Mouse (Mus musculus) right cerebral cortex, adult 2 months (tissue): ENCODE results near the gene Elane.

Experiments used
- DNase-seq, 2 experiments: peaks; one replicate each; pipeline ENCODE4 v3.0.0; 2021 to 2022; ENCODE audit warnings: low spot score in 2 of 2

The Elane gene

GRCm38 (mm10) chr10:79886054-79886453 lies at the start of gene Elane:
TSS of gene Elane (plus strand) at chr10:79886247.
- no peak for DNase-seq

GRCm38 (mm10) chr10:79836918-79837317 lies 49.1 kb upstream of the Elane start:
- no peak for DNase-seq

DNA sequence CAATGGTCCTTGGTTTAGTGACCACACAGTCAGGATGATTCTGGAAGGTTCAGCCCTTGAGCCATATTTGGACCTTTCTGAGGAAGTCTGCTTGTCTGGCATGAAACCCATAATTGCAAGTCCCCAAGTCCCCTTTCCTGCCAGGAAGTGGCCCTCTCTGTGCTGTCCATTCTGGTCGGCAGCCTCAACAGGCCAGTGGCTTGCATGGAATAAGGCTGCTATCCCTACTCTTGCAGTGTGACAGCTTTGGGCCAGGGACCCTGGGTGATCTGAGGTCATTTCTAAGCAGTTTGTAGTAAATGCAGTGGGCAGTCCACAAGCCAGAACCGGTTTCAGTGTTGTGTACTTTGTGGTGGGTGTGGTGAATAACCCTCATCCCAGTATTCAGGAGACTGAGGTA lies 47.9 kb upstream of the Elane start:
- DNase-seq: no peak

DNA sequence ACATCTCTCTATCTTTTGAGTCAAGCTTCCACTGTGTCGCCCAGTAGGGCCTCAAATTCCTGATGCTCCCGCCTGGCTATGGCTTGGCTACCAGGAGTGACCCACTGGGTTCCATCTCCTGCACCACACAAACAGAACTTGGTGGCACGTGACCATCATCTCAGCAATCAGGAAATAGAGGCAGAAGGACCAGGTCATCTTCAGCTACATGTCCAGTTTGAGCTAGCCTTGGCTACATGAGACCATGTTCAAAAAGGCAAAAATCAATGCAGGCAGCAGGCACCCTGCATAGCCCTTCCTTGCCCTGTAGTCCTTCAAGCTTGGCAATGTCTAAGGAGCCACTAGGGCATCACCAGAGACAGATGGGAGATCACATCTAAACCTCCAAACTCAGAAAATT lies 46.0 kb upstream of the Elane start:
- DNase-seq: no peak

DNA sequence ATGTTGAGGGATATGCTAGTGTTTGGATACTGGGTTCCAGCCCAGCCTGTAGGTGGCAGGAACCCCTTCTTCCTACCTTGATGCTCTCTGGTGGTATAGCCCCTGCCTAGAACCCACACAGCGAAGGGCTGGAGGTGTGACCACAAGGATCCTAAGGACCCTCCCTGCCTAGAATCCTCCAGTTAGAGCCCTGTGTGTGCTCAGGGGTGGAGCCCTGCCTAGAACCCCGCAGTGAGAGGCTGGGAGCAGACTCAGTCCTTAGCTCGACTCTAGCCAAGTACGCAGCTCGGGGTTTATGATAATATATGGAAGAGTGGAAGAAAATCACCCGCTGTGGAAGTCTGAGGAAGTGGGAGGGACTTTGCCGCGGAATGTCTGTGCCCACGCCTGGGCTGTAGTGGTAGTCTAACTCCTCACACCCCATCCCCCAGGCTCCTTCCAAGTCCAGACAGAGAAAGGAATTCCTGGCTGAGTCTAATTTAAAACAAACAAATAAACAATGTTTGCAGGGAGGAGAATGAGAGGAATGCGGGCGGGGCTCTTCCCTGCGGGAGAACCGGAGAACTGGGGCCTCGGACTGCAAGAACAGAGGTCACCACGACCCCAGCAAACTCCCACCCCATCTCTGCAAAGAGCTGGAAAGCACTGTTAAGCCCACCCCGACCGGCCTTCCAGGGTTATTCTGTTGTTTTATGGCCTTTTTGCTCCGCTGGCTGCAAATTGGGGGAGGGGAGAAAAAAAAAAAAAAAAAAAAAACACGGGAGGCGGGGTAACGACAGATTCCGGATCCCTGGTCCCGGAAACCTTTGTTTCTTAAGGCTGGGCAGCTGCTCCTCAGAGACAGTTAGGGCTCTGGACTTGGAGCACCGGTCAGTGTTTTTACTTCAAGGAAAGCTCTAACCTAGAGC lies 45.1 kb upstream of the Elane start:
- peak; percentile 72 to 81 for DNase-seq

- no peak for DNase-seq
These were observed 43.7 kb upstream of the Elane start for GRCm38 (mm10) chr10:79842322-79842721.

DNA sequence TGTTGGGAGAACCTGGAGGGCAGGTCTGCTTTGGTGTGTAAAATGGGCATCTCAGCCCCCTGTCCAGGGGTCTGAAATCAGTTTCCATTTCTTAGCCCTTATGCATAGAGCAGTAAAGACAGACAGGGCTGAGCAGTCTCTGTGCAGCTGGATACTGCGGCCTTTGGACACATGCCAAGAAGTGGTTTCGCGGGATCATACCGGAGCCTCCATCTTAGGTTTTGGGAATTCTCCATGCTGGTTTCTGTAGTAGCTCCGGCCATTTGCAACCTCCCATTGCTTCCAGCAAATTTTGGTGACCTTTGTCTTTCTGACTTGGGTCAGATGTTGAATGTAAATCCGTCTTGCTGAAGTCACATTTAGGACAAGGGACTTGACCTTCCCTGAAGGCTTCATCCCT lies 42.6 kb upstream of the Elane start:
- no peak for DNase-seq

DNA sequence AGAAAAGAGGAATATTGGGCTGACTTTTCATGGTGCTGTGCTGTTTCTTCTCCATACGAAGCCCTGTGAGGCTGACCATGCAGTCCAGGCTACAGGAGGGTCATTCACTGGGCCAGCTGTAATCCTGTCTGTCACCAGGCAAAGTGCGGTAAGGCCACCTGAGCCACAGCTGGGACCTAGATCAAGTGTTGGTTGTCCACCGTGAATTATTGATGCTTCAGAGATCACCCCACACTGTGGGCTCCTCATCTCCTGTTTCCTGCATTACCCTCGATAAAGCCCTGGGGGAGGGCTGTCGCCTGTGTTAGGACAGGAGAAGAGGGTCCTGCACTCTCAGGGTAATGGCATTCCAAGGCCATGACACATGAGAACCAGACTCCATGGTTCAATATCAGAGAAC lies 39.5 kb upstream of the Elane start:
- DNase-seq: no peak

DNA sequence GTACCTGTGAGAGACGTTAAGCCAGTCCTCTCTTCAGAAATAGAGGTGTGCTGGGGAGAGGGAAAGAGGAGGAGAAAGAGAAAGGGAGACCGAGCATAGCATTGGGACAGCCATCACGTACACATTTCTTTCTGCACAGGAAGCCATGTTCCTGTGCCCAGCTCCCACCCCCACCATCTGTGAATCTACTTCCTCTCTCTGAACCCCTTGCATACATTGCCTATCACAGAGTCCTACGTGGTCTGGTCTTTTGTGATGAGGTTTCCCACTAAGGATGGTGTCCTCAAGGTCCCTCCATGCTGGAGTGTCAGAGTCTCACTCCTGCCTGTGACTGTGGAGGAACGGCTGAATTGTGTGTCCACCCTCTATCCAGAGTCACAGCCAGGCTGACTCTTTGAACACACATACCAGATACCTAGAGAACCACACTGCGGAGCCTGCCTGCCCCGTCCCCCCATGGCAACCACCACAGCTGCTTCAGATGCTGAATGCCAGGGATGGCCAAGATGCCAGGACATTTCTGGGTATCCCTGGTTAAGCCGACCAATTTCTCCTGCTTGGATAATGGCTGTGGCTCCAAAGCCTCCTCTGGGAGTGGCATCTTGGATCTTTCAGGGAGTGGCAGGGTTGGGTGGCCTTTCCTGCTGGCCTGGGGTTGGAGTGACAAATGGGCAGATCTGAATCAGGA lies 36.0 kb upstream of the Elane start:
- no peak for DNase-seq

- no peak for DNase-seq
These were observed 34.4 kb upstream of the Elane start for GRCm38 (mm10) chr10:79851653-79852052.

DNA sequence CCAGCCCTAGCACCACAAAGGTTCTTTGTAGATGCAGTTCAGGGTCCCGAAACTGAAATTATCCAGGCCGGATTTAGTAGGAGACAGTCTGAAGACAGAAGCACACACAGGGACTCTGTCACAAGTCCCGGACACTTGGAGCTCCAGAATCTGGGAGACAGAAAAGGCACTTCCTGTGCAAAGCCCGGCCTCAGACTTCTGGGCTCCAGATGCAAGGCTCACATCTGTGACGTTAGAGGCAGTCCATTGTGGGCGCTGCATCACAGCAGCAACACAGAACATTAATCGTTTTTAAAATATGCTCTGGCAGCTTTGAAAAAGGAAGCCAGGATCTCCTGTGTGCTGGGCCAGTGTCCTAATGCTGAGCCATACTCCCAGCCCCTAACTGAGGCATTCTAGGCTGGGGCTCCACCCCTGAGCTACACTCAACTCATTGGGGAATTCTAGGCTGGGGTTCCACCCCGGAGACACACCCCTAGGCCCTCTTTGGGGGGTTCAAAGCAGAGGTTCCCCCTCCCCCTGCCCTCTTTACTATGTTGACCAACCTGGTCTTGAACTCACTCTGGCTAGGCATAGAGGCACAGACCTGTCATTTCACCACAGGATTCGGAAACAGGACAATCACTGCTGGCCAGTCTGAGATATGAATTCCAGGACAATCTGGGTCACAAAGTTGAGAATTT lies 33.8 kb upstream of the Elane start:
- no peak for DNase-seq

GRCm38 (mm10) chr10:79852827-79853226 lies 33.2 kb upstream of the Elane start:
- no peak for DNase-seq

GRCm38 (mm10) chr10:79853392-79853791 lies 32.7 kb upstream of the Elane start:
- peak; percentile 79 to 82 for DNase-seq

DNA sequence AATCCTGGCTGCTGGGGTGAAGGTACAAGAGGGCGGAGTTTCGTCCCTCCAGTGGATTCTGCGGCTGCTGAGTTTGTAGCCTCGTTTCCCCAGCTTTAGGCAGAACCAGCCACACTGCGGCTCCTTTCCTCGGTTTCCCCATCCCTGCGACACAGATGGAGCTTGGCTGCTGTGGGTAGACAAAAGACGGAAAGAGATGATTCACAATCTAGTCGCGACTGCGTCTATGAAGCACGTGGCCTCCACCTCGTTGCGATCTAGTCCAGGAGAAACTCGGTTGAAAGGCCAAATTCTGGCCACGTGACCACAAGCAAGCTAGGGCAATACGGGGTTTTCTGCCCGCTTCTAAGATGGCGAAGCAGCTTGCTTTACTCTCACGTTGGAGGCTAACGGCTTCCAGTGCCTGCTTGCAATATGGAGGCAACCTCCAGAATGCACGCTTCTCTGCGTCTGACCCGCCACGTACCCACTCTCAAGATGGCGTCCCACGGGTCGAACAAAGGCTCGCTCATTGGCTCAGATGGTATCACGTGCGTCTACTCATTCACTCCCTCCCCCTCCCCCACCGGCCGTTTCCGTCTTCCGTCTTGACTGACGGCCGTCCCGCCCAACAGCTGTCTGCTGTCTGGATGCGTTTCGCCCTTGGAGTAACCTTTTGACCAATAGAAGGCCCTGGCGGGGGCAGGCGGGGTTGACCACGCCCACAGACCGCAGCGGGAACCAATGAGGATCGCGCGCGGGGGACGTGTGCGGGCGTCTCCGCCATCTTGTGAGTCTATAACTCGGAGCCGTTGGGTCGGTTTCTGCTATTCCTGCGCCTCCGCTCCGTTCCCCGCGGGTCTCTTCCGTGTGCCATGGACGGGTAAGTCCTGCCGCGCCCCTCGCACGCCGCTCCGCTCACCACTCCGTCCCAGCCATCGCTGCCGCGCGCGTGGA lies 31.9 kb upstream of the Elane start, which contains the start of gene Ptbp1:
Ptbp1 (plus strand) TSS at position 568 of the 936 bp plus-strand sequence.
- DNase-seq: peak; percentile 99

- DNase-seq: peak in 1 of 2 experiments; percentile 57
These were observed 31.1 kb upstream of the Elane start for GRCm38 (mm10) chr10:79854801-79855541.

GRCm38 (mm10) chr10:79855558-79856184 lies 30.4 kb upstream of the Elane start:
- no peak for DNase-seq

- DNase-seq: no peak
These were observed 29.8 kb upstream of the Elane start for GRCm38 (mm10) chr10:79856280-79856679.

DNA sequence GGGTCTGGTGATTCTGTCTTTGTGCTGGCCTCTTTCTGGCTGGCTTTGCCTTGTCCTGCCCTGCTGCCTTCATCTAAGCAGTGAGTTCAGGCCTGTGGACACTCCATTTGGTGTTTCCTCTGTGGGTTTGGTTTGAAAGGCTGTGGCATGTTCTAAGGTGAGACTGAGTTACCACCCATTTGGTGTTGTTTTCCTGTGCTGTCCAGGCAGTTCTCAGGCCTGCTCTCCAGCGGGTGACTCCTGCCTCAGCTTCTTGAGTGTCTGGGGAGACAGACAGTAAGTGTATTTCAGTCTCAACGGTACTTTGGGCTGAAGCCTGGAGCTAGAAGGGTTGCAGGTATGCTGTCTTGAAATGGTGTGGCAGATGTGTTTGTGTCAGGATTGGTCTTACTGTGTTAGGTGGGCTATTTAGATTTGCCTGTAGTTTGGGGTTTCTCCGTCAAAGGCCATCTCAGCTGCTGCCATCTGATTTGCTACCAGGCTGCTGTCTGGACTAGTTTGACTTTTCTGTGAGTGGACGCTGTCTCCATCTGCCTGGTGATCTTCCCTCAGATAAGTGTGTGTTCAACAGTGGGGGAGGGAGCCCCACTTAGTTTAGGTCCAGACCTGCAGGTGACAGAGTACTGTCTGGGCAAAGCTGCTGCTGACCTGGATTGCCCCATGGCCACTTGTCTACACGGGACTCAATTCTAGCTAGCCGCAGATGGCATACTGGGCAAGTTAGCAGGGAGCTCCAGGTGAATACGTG lies 29.2 kb upstream of the Elane start:
- no peak for DNase-seq

- peak in 1 of 2 experiments; percentile 45 for DNase-seq
These were observed 28.6 kb upstream of the Elane start for GRCm38 (mm10) chr10:79857452-79857811.
